Mouse (Mus musculus) embryonic fibroblast, embryonic 13.5 days (primary cell): ENCODE data around the gene Ly6g6c. TPM values are rescaled to one million over a fixed set of nuclear protein-coding genes. Genes with fewer than 3 reads are reported as not detected.

Source experiments
- H3K27ac ChIP-seq: 2 replicates; pipeline ENCODE4 v1.5.1; 2012; ENCODE audit warnings: low read length, control low read depth, inconsistent platforms; ENCODE audit not compliant: insufficient read depth
- H3K4me1 ChIP-seq: 2 replicates; pipeline ENCODE4 v1.6.1; 2011; ENCODE audit warnings: low read length; ENCODE audit not compliant: control insufficient read depth, insufficient read depth
- H3K4me3 ChIP-seq: 2 replicates; pipeline ENCODE4 v1.5.1; 2011; ENCODE audit warnings: mild to moderate bottlenecking, control low read depth, low read length; ENCODE audit not compliant: insufficient read depth
- CTCF ChIP-seq: IDR thresholded peaks from 2 replicates; pipeline ENCODE4 v1.5.1; 2011; ENCODE audit warnings: mild to moderate bottlenecking, control low read depth, low read length, moderate library complexity, borderline replicate concordance; ENCODE audit not compliant: insufficient read depth
- POLR2A ChIP-seq: IDR thresholded peaks from 2 replicates; pipeline ENCODE4 v1.6.1; 2011; ENCODE audit warnings: low read depth, mild to moderate bottlenecking, control low read depth, low read length, moderate library complexity
- polyA plus RNA-seq: library from polyadenylated mRNA; stranded (reverse); fragments of >200 nt; gene quantifications from 2 replicates; pipeline ENCODE4 v1.2.4, GENCODE M21; 2011; ENCODE audit warnings: low read depth; ENCODE audit not compliant: missing spikeins, insufficient read length

Gene Ly6g6c
- polyA plus RNA-seq, 1 experiment, result not detected

DNA sequence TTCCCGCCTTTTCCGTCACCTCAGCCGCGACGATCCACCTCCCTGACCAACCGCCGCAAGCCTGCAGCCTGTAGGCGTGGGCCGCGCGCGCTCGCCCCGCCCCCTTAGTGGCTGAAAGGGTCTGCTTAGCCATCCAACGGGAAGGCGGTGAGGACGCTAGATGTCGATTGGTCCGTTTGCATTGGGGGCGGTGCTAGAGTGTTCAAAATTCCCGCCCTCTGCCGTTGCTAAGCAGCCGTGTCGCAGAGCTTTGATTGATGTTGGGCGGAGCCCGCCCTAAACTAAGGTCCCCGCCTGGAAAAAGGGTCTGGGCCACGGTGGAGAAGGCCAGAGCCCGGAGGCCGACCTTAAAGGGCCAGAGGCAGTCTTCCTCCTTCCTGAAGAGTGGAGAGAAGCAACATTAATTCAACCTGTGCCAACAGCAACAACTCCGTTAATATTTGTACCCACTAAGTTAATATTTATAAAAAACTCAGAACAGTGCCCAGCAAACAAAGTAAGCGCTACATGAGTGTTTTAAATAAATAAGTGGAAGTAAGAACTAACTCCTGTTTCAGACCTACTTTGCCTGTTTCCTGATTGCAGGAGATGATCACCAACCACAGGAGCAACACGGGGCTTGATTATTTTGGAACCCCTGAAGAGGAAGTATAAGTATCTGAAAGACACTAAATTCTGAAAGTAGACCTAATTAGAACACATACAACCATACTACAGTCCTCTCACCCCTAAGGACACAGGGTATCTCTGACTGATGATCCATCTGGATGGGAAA is 18.3 kb upstream of the Ly6g6c start, which contains the start of gene Msh5:
Msh5 (minus strand) TSS at position 65 of the 775 bp plus-strand sequence.
- TF ChIP-seq POLR2A (no peak; the same call in 1 of the 2 replicates), CTCF (no peak)
- Histone ChIP-seq H3K4me1 (peaks cover 17% of the 10 kb centered on the region), H3K4me3 (peak within 1 kb of the TSS; percentile 39), H3K27ac (peak within 1 kb of the TSS; percentile 86)

DNA sequence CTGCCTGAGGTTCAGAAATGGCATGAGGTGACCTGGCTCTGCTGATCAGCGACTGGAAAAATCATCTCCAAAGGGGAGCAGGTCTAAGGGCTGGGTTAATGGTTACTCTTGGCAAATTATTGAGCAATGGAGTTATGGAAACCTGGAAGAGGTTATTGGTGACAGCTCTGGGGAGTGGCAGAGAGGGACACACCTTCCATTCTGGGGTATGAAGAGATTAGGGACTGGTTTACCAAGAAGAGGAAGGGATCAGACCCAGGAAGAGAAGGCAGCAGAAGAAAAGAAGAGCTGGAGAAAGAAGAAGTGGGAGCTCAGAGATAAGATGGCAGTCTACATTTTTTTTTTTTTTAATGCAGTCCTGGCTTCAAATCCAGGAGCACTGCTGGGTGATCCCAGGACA is 17.5 kb upstream of the Ly6g6c start:
- H3K4me3 ChIP-seq, result no peak overlapping the region
- TF ChIP-seq CTCF (no peak), POLR2A (no peak)
- peak overlapping the region; percentile 86 for H3K27ac ChIP-seq
- peaks cover 20% of the 10 kb centered on the region for H3K4me1 ChIP-seq

DNA sequence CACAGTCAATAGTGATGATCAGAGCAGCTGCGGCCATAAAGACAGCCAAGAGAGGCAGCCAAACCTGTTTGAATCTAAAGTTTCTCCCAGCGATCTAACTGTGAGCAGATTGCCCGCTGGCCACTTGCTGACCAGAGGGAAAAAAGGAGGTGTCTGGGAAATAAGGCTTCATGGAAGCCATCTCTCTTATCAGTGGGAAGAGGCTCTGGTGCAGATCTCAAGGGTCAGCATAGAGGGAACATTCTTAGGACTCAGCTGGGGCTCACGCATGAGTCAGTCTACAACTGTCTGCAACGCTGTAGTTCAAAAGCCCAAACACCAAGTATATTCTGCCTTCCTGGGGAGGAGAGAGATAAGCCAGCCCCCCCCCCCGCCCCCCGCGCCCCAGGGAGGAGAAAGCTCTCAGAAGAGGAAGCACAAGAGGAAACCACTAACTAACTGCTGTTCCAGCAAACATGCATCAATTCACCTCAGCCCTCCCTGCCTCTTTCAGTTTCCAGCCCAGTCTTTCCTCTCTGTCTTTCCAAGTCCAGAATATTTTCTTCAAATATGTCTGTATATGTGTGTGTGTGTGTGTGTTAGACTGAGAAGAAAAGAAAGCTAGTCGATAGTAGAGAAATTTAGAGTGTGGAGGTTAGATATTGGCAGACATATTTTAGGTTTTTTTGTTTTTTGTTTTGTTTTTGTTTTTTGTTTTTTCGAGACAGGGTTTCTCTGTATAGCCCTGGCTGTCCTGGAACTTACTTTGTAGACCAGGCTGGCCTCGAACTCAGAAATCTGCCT is 16.8 kb upstream of the Ly6g6c start:
- H3K4me1 ChIP-seq, result peaks cover 19% of the 10 kb centered on the region

DNA sequence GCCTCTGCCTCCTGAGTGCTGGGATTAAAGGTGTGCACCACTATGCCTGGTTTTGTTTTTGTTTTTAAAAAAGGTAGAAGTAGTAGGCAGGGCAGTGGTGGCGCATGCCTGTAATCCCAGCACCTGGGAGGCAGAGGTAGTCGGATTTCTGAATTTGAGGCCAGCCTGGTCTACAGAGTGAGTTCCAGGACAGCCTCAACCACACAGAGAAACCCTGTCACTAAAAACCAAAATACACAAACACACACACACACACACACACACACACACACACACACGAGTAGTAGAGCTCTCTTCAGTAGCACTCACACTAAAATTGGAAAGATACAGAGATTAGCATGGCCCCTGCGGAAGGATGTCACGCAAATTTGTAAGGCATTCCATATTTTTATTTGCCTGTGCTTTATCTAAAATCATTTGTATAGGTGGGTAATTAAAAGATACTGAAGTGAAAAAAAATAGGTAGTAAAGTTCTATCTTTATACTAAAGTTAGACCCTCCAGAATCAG is 16.2 kb upstream of the Ly6g6c start:
- TF ChIP-seq CTCF (no peak), POLR2A (no peak)
- no peak overlapping the region for H3K4me3 ChIP-seq
- peak overlapping the region; percentile 99 for H3K27ac ChIP-seq
- H3K4me1 ChIP-seq, result peaks cover 14% of the 10 kb centered on the region

More for the DNA sequence above, 16.8 kb upstream of the Ly6g6c start:
- Histone ChIP-seq H3K4me3 (no peak overlapping the region), H3K27ac (peak overlapping the region; percentile 86)
- TF ChIP-seq CTCF (no peak), POLR2A (0 out of 2 replicates have a peak, but pooled peaks have one; percentile 37)

DNA sequence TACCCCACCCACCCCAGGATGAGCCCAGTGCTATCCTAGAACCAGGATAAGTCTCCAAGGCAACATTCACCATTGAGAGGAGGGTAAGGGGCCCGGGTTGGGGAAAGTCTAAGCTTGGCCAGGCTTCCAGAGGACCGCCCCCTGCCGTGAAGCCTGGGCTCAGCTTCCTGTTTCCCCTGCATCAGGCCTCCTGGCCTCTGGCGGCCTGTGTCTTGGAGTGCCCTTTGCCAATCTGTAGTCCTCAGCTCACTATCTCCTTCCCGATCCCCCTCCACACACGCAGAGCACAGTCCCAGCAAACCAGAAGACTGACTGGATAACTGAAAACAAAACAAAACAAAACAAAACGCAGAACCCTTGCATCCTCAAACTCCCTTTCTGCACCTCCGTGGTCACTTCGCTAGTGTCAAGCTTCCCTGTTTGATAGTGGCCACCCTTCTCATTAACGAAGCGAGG is 15.6 kb upstream of the Ly6g6c start, which contains the start of gene Clic1:
Clic1 (plus strand) TSS at position 406 of the 456 bp plus-strand sequence.
- TF ChIP-seq POLR2A (peak; percentile 84), CTCF (no peak)
- peak within 1 kb of the TSS; percentile 83 for H3K4me3 ChIP-seq
- H3K4me1 ChIP-seq, result peaks cover 12% of the 10 kb centered on the region; the same call in 1 of the 2 replicates
- H3K27ac ChIP-seq, result peak within 1 kb of the TSS; percentile 99

DNA sequence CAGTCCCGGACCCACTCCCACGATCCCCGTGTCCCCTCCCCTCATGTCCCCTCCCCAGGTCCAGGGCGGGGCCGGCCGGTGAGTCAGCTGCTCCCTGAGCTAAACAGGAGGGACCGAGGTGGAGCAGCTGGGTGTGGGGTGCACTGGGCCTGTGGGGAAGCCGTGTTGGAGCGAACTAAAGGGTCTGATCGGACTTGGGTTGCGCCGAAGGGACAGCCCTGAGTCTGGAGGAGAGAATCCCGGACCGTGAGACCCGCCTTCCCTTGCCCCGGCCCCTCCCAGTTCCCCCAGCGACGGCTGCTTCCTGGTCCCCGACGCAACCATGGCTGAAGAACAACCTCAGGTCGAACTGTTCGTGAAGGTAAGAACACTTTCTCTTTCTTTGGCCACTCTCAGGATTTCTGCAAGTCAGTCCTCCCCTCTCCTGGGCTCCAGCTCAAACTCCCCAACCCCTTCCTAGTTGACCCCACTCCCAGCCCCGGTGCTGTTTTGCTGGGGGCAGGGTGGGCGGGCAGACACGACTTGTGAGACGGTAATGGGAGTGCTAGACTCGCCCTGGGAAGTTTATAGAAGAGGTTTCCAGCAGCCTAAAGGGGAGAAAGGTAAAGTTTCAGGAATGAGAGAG is 14.9 kb upstream of the Ly6g6c start:
- peak overlapping the region; percentile 99 for H3K27ac ChIP-seq
- TF ChIP-seq POLR2A, result peak; percentile 94
- TF ChIP-seq CTCF, result no peak
- H3K4me1 ChIP-seq, result 0 out of 2 replicates have a peak, but pooled peaks cover 6% of the 10 kb centered on the region
- H3K4me3 ChIP-seq, result peak overlapping the region; percentile 83

DNA sequence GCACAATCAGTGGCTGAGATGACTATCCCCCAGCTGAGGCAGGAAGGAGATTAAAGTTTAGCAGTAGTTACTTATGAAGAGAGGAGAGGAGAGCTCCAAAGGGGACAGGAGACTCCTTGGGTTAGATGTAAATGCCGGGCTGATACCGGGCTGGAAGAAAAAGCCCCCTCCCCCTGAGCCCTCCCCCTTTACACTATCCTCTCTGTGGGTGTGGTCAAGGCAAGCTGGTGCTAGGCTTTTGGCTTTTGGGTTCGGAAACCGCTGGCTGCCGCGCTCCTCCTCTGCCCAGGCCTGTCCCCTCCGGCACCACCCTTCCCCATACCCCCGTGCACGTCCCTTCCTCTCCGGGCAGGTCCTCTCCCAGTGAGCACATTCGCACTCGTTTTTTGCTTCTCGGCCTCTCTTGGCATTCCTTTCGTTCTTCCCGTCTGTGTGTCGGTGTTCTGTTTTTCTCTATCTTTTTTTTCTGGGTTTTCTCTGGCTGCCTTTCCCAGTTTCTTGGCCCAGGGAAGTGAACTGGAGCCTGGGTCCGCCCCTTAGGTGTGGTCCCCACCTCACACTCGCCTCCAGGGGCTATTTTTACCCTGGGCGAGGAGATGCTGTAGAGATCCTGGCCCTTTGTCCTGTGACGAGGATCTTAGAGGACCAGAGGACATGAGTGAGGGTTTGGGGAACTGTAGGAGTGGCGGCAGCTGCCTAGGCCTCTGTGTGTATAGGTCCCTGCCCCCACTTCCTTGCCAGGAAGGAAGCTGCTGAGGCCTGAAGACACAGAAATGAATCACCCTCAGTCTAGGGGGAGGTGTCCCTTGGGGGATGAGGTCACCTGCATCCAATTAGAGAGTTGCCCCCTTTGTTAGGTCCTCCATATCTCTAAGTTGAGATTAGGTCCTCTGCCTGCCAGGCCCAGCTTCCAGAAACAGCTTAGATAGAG is 13.8 kb upstream of the Ly6g6c start:
- TF ChIP-seq CTCF (no peak), POLR2A (peak; percentile 80)
- peak overlapping the region; percentile 99 for H3K27ac ChIP-seq

DNA sequence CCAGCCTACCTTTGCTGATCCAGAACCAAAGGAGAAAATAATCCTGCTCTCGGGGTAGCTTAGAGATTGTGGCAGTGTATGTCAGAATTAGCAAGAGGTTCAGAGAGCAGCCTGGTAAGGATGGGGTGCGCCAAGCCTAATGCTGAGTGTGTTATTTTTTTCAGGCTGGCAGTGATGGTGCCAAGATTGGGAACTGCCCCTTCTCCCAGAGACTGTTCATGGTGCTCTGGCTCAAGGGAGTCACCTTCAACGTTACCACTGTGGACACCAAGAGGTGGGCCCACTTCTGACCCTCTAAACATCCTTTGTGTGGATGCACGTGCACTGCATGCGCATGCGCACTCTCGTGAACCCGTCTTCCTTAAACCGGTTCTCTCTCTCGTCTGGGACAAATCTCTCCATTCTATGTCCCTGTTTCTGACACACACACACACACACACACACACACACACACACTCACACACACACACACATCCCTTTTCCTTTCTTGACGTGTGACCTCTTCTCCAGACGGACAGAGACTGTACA is 12.9 kb upstream of the Ly6g6c start:
- Histone ChIP-seq H3K27ac (peak overlapping the region; percentile 99), H3K4me3 (peak overlapping the region; percentile 83), H3K4me1 (0 out of 2 replicates have a peak, but pooled peaks cover 6% of the 10 kb centered on the region)
- no peak for TF ChIP-seq POLR2A
- TF ChIP-seq CTCF, result no peak

More for the DNA sequence above, 13.8 kb upstream of the Ly6g6c start:
- Histone ChIP-seq H3K4me3 (peak overlapping the region; percentile 83), H3K4me1 (0 out of 2 replicates have a peak, but pooled peaks cover 6% of the 10 kb centered on the region)
